Mouse (Mus musculus) MEL (cell line): ENCODE results near the gene B3gat2. TPM values are rescaled to one million over a fixed set of nuclear protein-coding genes. Genes with fewer than 3 reads are reported as not detected.

Experiments used
- DNase-seq: peaks from one replicate; pipeline ENCODE4 v3.0.0; 2011; ENCODE audit warnings: low read depth, low spot score
- H3K27ac ChIP-seq: 2 replicates; pipeline ENCODE4 v1.5.1; 2012; ENCODE audit warnings: low read depth, mild to moderate bottlenecking, control low read depth, low read length, moderate library complexity; ENCODE audit not compliant: control insufficient read depth
- H3K27me3 ChIP-seq, 2 experiments: fragments of 150-350 bp in 1 of 2; sonication (generic) in 1 of 2; 2 replicates each; pipeline ENCODE4 v1.6.1; 2012; ENCODE audit warnings: low read length in 2 of 2, mild to moderate bottlenecking in 2 of 2, improper control_type of control experiment in 1 of 2, moderate library complexity in 1 of 2; ENCODE audit not compliant: insufficient read depth in 2 of 2, control insufficient read depth in 1 of 2
- H3K36me3 ChIP-seq, 2 experiments: 2 replicates each; pipeline ENCODE4 v1.6.1; 2012 to 2014; ENCODE audit warnings: low read length in 2 of 2, improper control_type of control experiment in 1 of 2, inconsistent platforms in 1 of 2, mild to moderate bottlenecking in 1 of 2; ENCODE audit not compliant: insufficient read depth in 2 of 2, control insufficient read depth in 1 of 2
- H3K4me1 ChIP-seq, 2 experiments: fragments of 150-350 bp in 1 of 2; sonication (generic) in 1 of 2; 2 replicates each; pipeline ENCODE4 v1.6.1; 2012; ENCODE audit warnings: low read length in 2 of 2, improper control_type of control experiment in 1 of 2, mild to moderate bottlenecking in 1 of 2; ENCODE audit not compliant: insufficient read depth in 2 of 2, control insufficient read depth in 1 of 2
- H3K4me3 ChIP-seq, 2 experiments: fragments of 150-350 bp in 1 of 2; sonication (generic) in 1 of 2; 2 replicates each; pipeline ENCODE4 v1.5.1; 2012; ENCODE audit warnings: low read depth in 2 of 2, low read length in 2 of 2, mild to moderate bottlenecking in 2 of 2, moderate library complexity in 2 of 2, control low read depth in 1 of 2, improper control_type of control experiment in 1 of 2; ENCODE audit not compliant: control insufficient read depth in 1 of 2, insufficient read depth in 1 of 2
- H3K79me2 ChIP-seq: 2 replicates; pipeline ENCODE4 v1.6.1; 2012; ENCODE audit warnings: mild to moderate bottlenecking, low read length, moderate library complexity; ENCODE audit not compliant: control insufficient read depth, poor library complexity, insufficient read depth
- H3K9ac ChIP-seq: 2 replicates; pipeline ENCODE4 v1.6.1; 2012; ENCODE audit warnings: low read depth, mild to moderate bottlenecking, control low read depth, low read length, moderate library complexity; ENCODE audit not compliant: control insufficient read depth, poor library complexity, severe bottlenecking
- H3K9me3 ChIP-seq: fragments of 150-350 bp; sonication (generic); replicated peaks from 2 replicates; pipeline ENCODE4 v1.6.1; 2012; ENCODE audit warnings: mild to moderate bottlenecking, low read length, improper control_type of control experiment, moderate library complexity; ENCODE audit not compliant: insufficient read depth
- CTCF ChIP-seq, 3 experiments: IDR thresholded peaks in 2 of 3; conservative IDR thresholded peaks in 1 of 3; 2 replicates each; pipeline ENCODE4 v1.5.1; 2011 to 2012; ENCODE audit warnings: low read length in 3 of 3, low read depth in 2 of 3, mild to moderate bottlenecking in 2 of 3, improper control_type of control experiment in 1 of 3, inconsistent platforms in 1 of 3, mixed read lengths in 1 of 3, moderate library complexity in 1 of 3; ENCODE audit not compliant: control insufficient read depth in 1 of 3, insufficient read depth in 1 of 3, poor library complexity in 1 of 3, severe bottlenecking in 1 of 3
- GATA1 ChIP-seq: IDR thresholded peaks from 2 replicates; pipeline ENCODE4 v1.6.1; 2011; ENCODE audit warnings: low read depth, low read length, improper control_type of control experiment
- HCFC1 ChIP-seq: IDR thresholded peaks from 2 replicates; pipeline ENCODE4 v1.6.1; 2012; ENCODE audit warnings: low read depth, mild to moderate bottlenecking, inconsistent platforms, low read length, improper control_type of control experiment, moderate library complexity
- MEF2A ChIP-seq: IDR thresholded peaks from 2 replicates; pipeline ENCODE4 v1.6.1; 2014; ENCODE audit warnings: low read depth, mild to moderate bottlenecking, inconsistent platforms, low read length, improper control_type of control experiment; ENCODE audit not compliant: poor library complexity, insufficient replicate concordance, severe bottlenecking; ENCODE audit errors: extremely low read depth
- MXI1 ChIP-seq: IDR thresholded peaks from 2 replicates; pipeline ENCODE4 v1.6.1; 2011; ENCODE audit warnings: mild to moderate bottlenecking, low read depth, low read length, improper control_type of control experiment
- MYB ChIP-seq: IDR thresholded peaks from 2 replicates; pipeline ENCODE4 v1.6.1; 2011; ENCODE audit warnings: mild to moderate bottlenecking, low read depth, low read length, improper control_type of control experiment
- MYC ChIP-seq: IDR thresholded peaks from 2 replicates; pipeline ENCODE4 v1.6.1; 2011; ENCODE audit warnings: low read depth, mild to moderate bottlenecking, low read length, improper control_type of control experiment, moderate library complexity
- NRF1 ChIP-seq: IDR thresholded peaks from 2 replicates; pipeline ENCODE4 v1.6.1; 2014; ENCODE audit warnings: low read depth, mild to moderate bottlenecking, inconsistent platforms, low read length, improper control_type of control experiment, moderate library complexity; ENCODE audit not compliant: poor library complexity, insufficient read depth, severe bottlenecking
- POLR2A ChIP-seq, 2 experiments: IDR thresholded peaks; 2 replicates each; pipeline ENCODE4 v1.6.1; 2011 to 2012; ENCODE audit warnings: low read length in 2 of 2, mild to moderate bottlenecking in 2 of 2, control low read depth in 1 of 2, improper control_type of control experiment in 1 of 2, low read depth in 1 of 2, moderate library complexity in 1 of 2; ENCODE audit not compliant: control insufficient read depth in 1 of 2, insufficient read depth in 1 of 2, poor library complexity in 1 of 2
- POLR2AphosphoS2 ChIP-seq: IDR thresholded peaks from 2 replicates; pipeline ENCODE4 v1.6.1; 2011; ENCODE audit warnings: low read length, improper control_type of control experiment
- RAD21 ChIP-seq: IDR thresholded peaks from 2 replicates; pipeline ENCODE4 v1.6.1; 2011; ENCODE audit warnings: mild to moderate bottlenecking, low read depth, low read length, improper control_type of control experiment
- TBP ChIP-seq: IDR thresholded peaks from 2 replicates; pipeline ENCODE4 v1.8.0; 2011; ENCODE audit warnings: low read depth, low read length, improper control_type of control experiment
- TCF12 ChIP-seq: IDR thresholded peaks from 2 replicates; pipeline ENCODE4 v1.6.1; 2014; ENCODE audit warnings: low read depth, mild to moderate bottlenecking, inconsistent platforms, low read length, improper control_type of control experiment, moderate library complexity
- USF1 ChIP-seq: IDR thresholded peaks from 2 replicates; pipeline ENCODE4 v1.6.1; 2014; ENCODE audit warnings: low read depth, mild to moderate bottlenecking, inconsistent platforms, low read length, improper control_type of control experiment, moderate library complexity
- ZKSCAN1 ChIP-seq: IDR thresholded peaks from 2 replicates; pipeline ENCODE4 v1.6.1; 2012; ENCODE audit warnings: low read depth, mild to moderate bottlenecking, inconsistent platforms, low read length, improper control_type of control experiment, moderate library complexity
- polyA plus RNA-seq, 2 experiments: library from polyadenylated mRNA; stranded (reverse) in 1 of 2; unstranded in 1 of 2; fragments of >175 nt in 1 of 2; fragments of >200 nt in 1 of 2; gene quantifications; 2 replicates each; pipeline versions ENCODE4 v1.2.1 to v1.2.4; 2012; ENCODE audit warnings: low replicate concordance in 2 of 2, low read depth in 1 of 2; ENCODE audit not compliant: insufficient read length in 2 of 2, insufficient read depth in 1 of 2, missing spikeins in 1 of 2
- total RNA-seq: library from RNA; depleted of rRNA; stranded (reverse); fragments of 300-350 nt; gene quantifications from 2 replicates; pipeline ENCODE4 v1.2.3, GENCODE M21; 2012

The B3gat2 gene
- total and polyA plus RNA-seq, 3 experiments: 0.75 to 0.77 TPM; not detected in 1

DNA sequence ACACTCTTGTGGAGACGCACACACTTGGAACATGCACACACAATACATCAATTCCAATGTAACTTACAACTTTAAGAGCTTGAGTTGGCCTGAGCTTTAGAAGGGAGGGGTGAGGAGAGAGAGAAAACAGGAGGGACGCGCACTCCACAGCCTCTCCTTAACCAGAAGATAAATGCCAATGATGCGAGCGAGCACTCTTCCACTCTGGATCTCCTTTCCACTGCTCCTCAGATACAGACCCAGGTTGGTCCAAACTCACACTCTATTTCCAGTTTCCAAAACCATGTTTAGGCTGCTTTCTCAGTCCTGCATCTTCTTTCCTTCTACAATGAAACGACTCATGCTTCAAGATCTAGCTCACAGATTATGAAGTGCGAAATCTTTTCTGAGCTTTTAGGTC lies 104.0 kb downstream of the B3gat2 start (continued):
- TF ChIP-seq MYC: no peak
- no peak for TF ChIP-seq GATA1

DNA sequence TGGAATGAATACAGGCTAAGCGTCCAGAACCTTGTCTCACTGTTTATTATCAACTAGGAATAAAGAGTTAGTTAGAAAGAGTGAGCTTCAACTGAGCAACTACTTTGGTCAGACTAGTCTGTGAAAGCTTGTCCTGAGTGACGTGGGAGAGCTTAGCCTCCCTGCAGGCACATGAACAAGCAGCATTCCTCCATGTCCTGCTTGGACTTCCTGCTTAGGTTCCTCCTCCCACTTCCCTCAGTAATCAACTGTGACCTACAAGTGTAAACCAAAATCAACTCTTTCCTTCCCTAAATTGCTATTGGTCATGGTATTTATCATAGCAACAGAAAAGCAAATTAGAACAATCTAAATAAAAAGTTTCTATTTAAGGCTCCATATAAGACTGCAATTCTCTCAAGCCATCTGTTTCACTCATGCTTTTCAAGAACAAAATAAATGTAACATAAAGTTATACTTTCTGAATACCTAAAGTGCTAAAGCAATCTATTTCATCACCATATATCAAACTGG lies 105.9 kb downstream of the B3gat2 start:
- H3K9me3 ChIP-seq: no peaks in the 10 kb centered on the region
- DNase-seq: peak; percentile 5
- no peak overlapping the region for H3K4me3 ChIP-seq
- H3K36me3 ChIP-seq: peaks cover 0 to 2% of the 10 kb centered on the region in 2 experiments; a peak in 1 of 4 replicates
- H3K27ac ChIP-seq: no peak overlapping the region
- no peak overlapping the region for H3K9ac ChIP-seq
- no peaks in the 10 kb centered on the region for H3K79me2 ChIP-seq
- TF ChIP-seq RAD21 (no peak), GATA1 (no peak), TBP (no peak), POLR2A (IDR thresholded peaks at IDR 0.05; ENCODE audit: control insufficient read depth in 1 of 2, insufficient read depth in 1 of 2, low read depth in 1 of 2, low read length in 2 of 2, poor library complexity in 1 of 2) (no peak), TCF12 (no peak), POLR2AphosphoS2 (no peak), USF1 (no peak), MXI1 (no peak), ZKSCAN1 (no peak), MEF2A (no peak)
- H3K27me3 ChIP-seq: no peaks in the 10 kb centered on the region
- H3K4me1 ChIP-seq: no peaks in the 10 kb centered on the region

DNA sequence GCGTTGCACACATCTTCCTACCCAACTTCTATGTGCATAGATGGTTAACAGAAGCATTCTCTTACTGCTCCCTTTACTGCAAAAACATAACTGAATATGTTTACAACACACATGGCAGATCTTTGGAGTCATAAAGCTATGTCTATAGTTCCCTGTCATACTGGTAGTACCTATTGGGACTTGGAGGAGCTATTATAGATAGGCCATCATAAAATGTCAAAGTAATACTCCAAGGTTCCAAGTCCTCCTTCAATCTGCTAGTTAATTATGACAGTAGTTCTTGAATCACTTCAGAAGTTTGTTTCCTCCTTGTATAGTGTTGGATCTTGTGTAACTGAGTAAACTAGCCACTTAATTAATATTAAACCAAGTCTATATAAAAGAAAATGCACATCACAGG lies 110.6 kb downstream of the B3gat2 start:
- no peak overlapping the region for H3K27ac ChIP-seq
- TF ChIP-seq NRF1 (no peak), MYB (no peak), CTCF (IDR thresholded peaks at IDR 0.05 in 2 of 3, conservative IDR thresholded peaks at IDR 0.05 in 1 of 3; ENCODE audit: control insufficient read depth in 1 of 3, insufficient read depth in 1 of 3, low read depth in 2 of 3, low read length in 3 of 3, poor library complexity in 1 of 3, severe bottlenecking in 1 of 3) (no peak), HCFC1 (no peak)
- H3K4me1 ChIP-seq: no peaks in the 10 kb centered on the region
- no peak overlapping the region for H3K4me3 ChIP-seq
- DNase-seq: no peak
- H3K27me3 ChIP-seq: no peaks in the 10 kb centered on the region
- no peaks in the 10 kb centered on the region for H3K79me2 ChIP-seq
- no peaks in the 10 kb centered on the region for H3K9me3 ChIP-seq
- no peak overlapping the region for H3K9ac ChIP-seq
- peaks cover 0 to 9% of the 10 kb centered on the region in 2 experiments; a peak in 2 of 4 replicates for H3K36me3 ChIP-seq
